Mouse (Mus musculus): Measurements from ENCODE around the gene Slc25a43. TPM values are rescaled to one million over a fixed set of nuclear protein-coding genes. Genes with fewer than 3 reads are reported as not detected.
A peak's percentile ranks its signal among the peaks of the same experiment; 100 is the strongest.

The Slc25a43 gene
- polyA plus RNA-seq, 1 experiment = not detected

- H3K27ac ChIP-seq (replicated peaks; ENCODE audit: low read depth, low read length) = no peak overlapping the region
- H3K4me3 ChIP-seq (ENCODE audit: insufficient read depth, low read depth, low read length) = no peak overlapping the region
- no peaks in the 10 kb centered on the region; the same call in 1 of the 2 replicates for H3K4me1 ChIP-seq (ENCODE audit: control insufficient read depth, insufficient read depth, insufficient read length, low read length)
These were observed 60.7 kb downstream of the Slc25a43 start for GRCm38 (mm10) chrX:36804196-36804595.

GRCm38 (mm10) chrX:36805466-36806235 lies 62.2 kb downstream of the Slc25a43 start:
- Histone ChIP-seq H3K4me1 (ENCODE audit: control insufficient read depth, insufficient read depth, insufficient read length, low read length) (no peaks in the 10 kb centered on the region; the same call in 1 of the 2 replicates), H3K27ac (replicated peaks; ENCODE audit: low read depth, low read length) (no peak overlapping the region), H3K4me3 (ENCODE audit: insufficient read depth, low read depth, low read length) (no peak overlapping the region)

GRCm38 (mm10) chrX:36807360-36808317 lies 64.2 kb downstream of the Slc25a43 start:
- peak overlapping the region; percentile 59 for H3K4me3 ChIP-seq (ENCODE audit: insufficient read depth, low read depth, low read length)
- peak overlapping the region; percentile 87 for H3K27ac ChIP-seq (replicated peaks; ENCODE audit: low read depth, low read length)
- no peaks in the 10 kb centered on the region; the same call in 1 of the 2 replicates for H3K4me1 ChIP-seq (ENCODE audit: control insufficient read depth, insufficient read depth, insufficient read length, low read length)

GRCm38 (mm10) chrX:36808318-36808683 lies 64.8 kb downstream of the Slc25a43 start:
- Histone ChIP-seq H3K4me3 (ENCODE audit: insufficient read depth, low read depth, low read length) (peak overlapping the region; percentile 59), H3K27ac (replicated peaks; ENCODE audit: low read depth, low read length) (peak overlapping the region; percentile 13; the same call in 1 of the 2 replicates), H3K4me1 (ENCODE audit: control insufficient read depth, insufficient read depth, insufficient read length, low read length) (no peaks in the 10 kb centered on the region; the same call in 1 of the 2 replicates)

- no peak overlapping the region for H3K4me3 ChIP-seq (ENCODE audit: insufficient read depth, low read depth, low read length)
- H3K27ac ChIP-seq (replicated peaks; ENCODE audit: low read depth, low read length) = no peak overlapping the region
- H3K4me1 ChIP-seq (ENCODE audit: control insufficient read depth, insufficient read depth, insufficient read length, low read length) = no peaks in the 10 kb centered on the region; the same call in 1 of the 2 replicates
These were observed 67.9 kb downstream of the Slc25a43 start for GRCm38 (mm10) chrX:36811377-36811776.

- no peak overlapping the region for H3K4me3 ChIP-seq (ENCODE audit: insufficient read depth, low read depth, low read length)
- no peak overlapping the region for H3K27ac ChIP-seq (replicated peaks; ENCODE audit: low read depth, low read length)
- H3K4me1 ChIP-seq (ENCODE audit: control insufficient read depth, insufficient read depth, insufficient read length, low read length) = no peaks in the 10 kb centered on the region
These were observed 70.8 kb downstream of the Slc25a43 start for GRCm38 (mm10) chrX:36814161-36814836.

GRCm38 (mm10) chrX:36815022-36815421 lies 71.6 kb downstream of the Slc25a43 start:
- Histone ChIP-seq H3K4me1 (ENCODE audit: control insufficient read depth, insufficient read depth, insufficient read length, low read length) (no peaks in the 10 kb centered on the region), H3K27ac (replicated peaks; ENCODE audit: low read depth, low read length) (no peak overlapping the region), H3K4me3 (ENCODE audit: insufficient read depth, low read depth, low read length) (no peak overlapping the region)

GRCm38 (mm10) chrX:36815439-36815838 lies 72.0 kb downstream of the Slc25a43 start:
- H3K4me1 ChIP-seq (ENCODE audit: control insufficient read depth, insufficient read depth, insufficient read length, low read length) = no peaks in the 10 kb centered on the region
- H3K27ac ChIP-seq (replicated peaks; ENCODE audit: low read depth, low read length) = no peak overlapping the region
- H3K4me3 ChIP-seq (ENCODE audit: insufficient read depth, low read depth, low read length) = no peak overlapping the region

GRCm38 (mm10) chrX:36816368-36816899 lies 73.0 kb downstream of the Slc25a43 start:
- Histone ChIP-seq H3K27ac (replicated peaks; ENCODE audit: low read depth, low read length) (no peak overlapping the region), H3K4me1 (ENCODE audit: control insufficient read depth, insufficient read depth, insufficient read length, low read length) (no peaks in the 10 kb centered on the region), H3K4me3 (ENCODE audit: insufficient read depth, low read depth, low read length) (no peak overlapping the region)

- no peak overlapping the region for H3K27ac ChIP-seq (replicated peaks; ENCODE audit: low read depth, low read length)
- H3K4me1 ChIP-seq (ENCODE audit: control insufficient read depth, insufficient read depth, insufficient read length, low read length) = no peaks in the 10 kb centered on the region
- no peak overlapping the region for H3K4me3 ChIP-seq (ENCODE audit: insufficient read depth, low read depth, low read length)
These were observed 73.5 kb downstream of the Slc25a43 start for GRCm38 (mm10) chrX:36816953-36817441.

GRCm38 (mm10) chrX:36819575-36819974 lies 76.1 kb downstream of the Slc25a43 start:
- H3K27ac ChIP-seq (replicated peaks; ENCODE audit: low read depth, low read length) = no peak overlapping the region

GRCm38 (mm10) chrX:36820201-36820600 lies 76.7 kb downstream of the Slc25a43 start:
- Histone ChIP-seq H3K27ac (replicated peaks; ENCODE audit: low read depth, low read length) (no peak overlapping the region), H3K4me3 (ENCODE audit: insufficient read depth, low read depth, low read length) (no peak overlapping the region)

More at GRCm38 (mm10) chrX:36819575-36819974, 76.1 kb downstream of the Slc25a43 start:
- H3K4me1 ChIP-seq (ENCODE audit: control insufficient read depth, insufficient read depth, insufficient read length, low read length) = no peaks in the 10 kb centered on the region
- no peak overlapping the region for H3K4me3 ChIP-seq (ENCODE audit: insufficient read depth, low read depth, low read length)

GRCm38 (mm10) chrX:36823932-36824711 lies 80.7 kb downstream of the Slc25a43 start:
- Histone ChIP-seq H3K4me3 (ENCODE audit: insufficient read depth, low read depth, low read length) (no peak overlapping the region), H3K27ac (replicated peaks; ENCODE audit: low read depth, low read length) (no peak overlapping the region), H3K4me1 (ENCODE audit: control insufficient read depth, insufficient read depth, insufficient read length, low read length) (no peaks in the 10 kb centered on the region; the same call in 1 of the 2 replicates)

More at GRCm38 (mm10) chrX:36820201-36820600, 76.7 kb downstream of the Slc25a43 start:
- H3K4me1 ChIP-seq (ENCODE audit: control insufficient read depth, insufficient read depth, insufficient read length, low read length) = no peaks in the 10 kb centered on the region; the same call in 1 of the 2 replicates

GRCm38 (mm10) chrX:36825032-36825431 lies 81.6 kb downstream of the Slc25a43 start:
- no peak overlapping the region for H3K27ac ChIP-seq (replicated peaks; ENCODE audit: low read depth, low read length)
- H3K4me3 ChIP-seq (ENCODE audit: insufficient read depth, low read depth, low read length) = no peak overlapping the region
- no peaks in the 10 kb centered on the region; the same call in 1 of the 2 replicates for H3K4me1 ChIP-seq (ENCODE audit: control insufficient read depth, insufficient read depth, insufficient read length, low read length)

Data from brown adipose tissue, adult 24 weeks (tissue).